Mouse (Mus musculus): Measurements from ENCODE around the gene Pih1d1. TPM values are rescaled to one million over a fixed set of nuclear protein-coding genes. Genes with fewer than 3 reads are reported as not detected.

Pih1d1 gene
- polyA plus RNA-seq, 1 experiment: 80.3 TPM

DNA sequence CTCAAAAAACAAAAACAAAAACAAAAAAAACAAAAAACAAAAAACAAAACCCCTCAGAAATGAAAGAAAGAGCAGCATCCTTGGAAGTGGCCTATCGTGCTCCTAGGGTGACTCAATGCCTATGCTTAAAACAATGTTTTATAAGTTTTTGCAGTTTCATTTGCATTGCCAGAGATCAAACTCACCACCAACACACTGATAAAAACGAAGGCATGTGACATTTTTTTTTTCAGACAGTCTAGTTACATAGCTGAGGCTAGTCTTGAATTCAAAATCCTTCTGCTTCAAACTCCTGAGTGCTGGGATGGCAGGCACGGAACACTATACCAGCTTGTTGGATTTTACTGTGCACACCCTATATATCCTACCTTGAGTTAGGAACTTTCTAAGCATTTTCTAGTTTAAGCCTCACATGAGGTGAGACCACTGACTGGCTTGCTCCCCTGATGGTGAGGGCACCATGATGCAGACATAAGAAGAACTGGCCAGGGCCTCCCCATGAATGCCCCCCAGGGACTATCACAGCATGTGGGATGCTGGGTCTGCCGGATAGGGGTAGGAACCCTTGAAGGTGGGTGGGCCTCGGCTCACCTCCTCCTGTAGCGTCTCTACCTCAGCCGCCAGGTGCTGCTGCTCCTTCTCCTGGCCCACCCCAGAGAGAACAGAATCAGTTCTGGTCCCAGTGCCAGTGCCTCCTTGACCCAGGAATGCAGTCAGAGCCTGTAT is 38.6 kb downstream of the Pih1d1 start:
- no peaks in the 10 kb centered on the region for H3K36me3 ChIP-seq (ENCODE audit: control insufficient read depth, insufficient read depth, low read length)
- H3K27me3 ChIP-seq (replicated peaks; ENCODE audit: control insufficient read depth, insufficient read depth, low read length): no peaks in the 10 kb centered on the region
- TF ChIP-seq CTCF (conservative IDR thresholded peaks at IDR 0.05; ENCODE audit: insufficient read depth, insufficient read length, low read depth, low read length) (no peak), POLR2A (IDR thresholded peaks at IDR 0.05; ENCODE audit: low read depth, low read length) (no peak)
- DNase-seq: no peak
- no peaks in the 10 kb centered on the region for H3K4me1 ChIP-seq (ENCODE audit: control insufficient read depth, insufficient read depth, low read length)
- 82% methylated on average over 7 of the region's 7 CpGs for WGBS
- H3K27ac ChIP-seq (ENCODE audit: insufficient read depth, low read depth, low read length): no peak overlapping the region
- no peak overlapping the region for H3K4me3 ChIP-seq (ENCODE audit: insufficient read depth, low read depth, low read length)

GRCm38 (mm10) chr7:45193406-45193805 is 39.3 kb downstream of the Pih1d1 start:
- H3K36me3 ChIP-seq (ENCODE audit: control insufficient read depth, insufficient read depth, low read length): no peaks in the 10 kb centered on the region
- H3K4me3 ChIP-seq (ENCODE audit: insufficient read depth, low read depth, low read length): no peak overlapping the region
- 68% methylated on average over 5 of the region's 5 CpGs for WGBS
- no peak for TF ChIP-seq POLR2A (IDR thresholded peaks at IDR 0.05; ENCODE audit: low read depth, low read length)
- TF ChIP-seq CTCF (conservative IDR thresholded peaks at IDR 0.05; ENCODE audit: insufficient read depth, insufficient read length, low read depth, low read length): no peak
- H3K27ac ChIP-seq (ENCODE audit: insufficient read depth, low read depth, low read length): no peak overlapping the region
- H3K27me3 ChIP-seq (replicated peaks; ENCODE audit: control insufficient read depth, insufficient read depth, low read length): no peaks in the 10 kb centered on the region
- no peak for DNase-seq
- no peaks in the 10 kb centered on the region for H3K4me1 ChIP-seq (ENCODE audit: control insufficient read depth, insufficient read depth, low read length)

DNA sequence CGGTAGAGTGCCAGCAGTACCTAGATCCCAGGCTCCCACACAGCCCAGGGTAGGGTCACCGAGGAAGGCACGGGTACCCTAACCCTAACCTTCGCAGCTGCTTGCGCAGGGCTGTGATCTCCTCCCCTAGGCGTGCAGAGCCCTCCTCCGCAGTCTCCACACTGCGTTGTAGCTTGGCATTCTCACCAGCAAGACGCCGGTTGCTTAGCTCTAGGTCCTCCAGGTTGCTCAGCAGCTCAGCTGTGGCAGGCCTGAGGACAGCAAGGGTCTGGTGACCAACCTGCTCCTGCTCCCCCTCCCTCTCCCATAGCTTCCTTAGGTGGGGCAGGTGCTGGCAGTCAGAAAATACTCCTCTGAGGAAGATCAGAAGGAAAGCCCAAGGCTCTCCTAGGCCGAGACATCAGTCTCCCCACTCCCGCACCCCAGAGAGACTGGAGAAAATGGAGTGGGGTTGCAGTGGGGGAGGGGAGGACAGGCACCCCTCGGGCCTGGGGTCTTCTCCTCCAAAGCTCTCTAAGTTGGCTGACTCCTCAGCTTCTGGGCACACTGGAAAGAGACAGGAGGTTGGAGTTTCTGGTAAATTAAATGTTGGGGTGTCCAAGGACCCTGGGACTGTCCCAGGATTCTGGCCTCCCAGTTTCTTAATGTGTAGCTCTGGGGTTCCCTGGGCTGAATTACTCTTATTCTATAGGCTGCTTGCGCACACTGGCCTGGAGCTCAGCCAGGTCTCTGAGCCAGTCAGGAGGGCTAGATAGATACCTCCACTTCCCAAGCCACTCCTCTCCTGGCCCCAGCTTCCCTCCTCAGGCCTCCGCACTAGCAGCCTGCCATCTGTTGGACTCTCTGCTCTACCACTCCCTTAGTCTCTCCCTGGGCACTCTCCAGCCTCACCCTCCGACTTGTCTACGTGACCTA is 40.0 kb downstream of the Pih1d1 start:
- 81% methylated on average over 17 of the region's 17 CpGs for WGBS
- Histone ChIP-seq H3K27me3 (replicated peaks; ENCODE audit: control insufficient read depth, insufficient read depth, low read length) (no peaks in the 10 kb centered on the region), H3K36me3 (ENCODE audit: control insufficient read depth, insufficient read depth, low read length) (no peaks in the 10 kb centered on the region), H3K4me3 (ENCODE audit: insufficient read depth, low read depth, low read length) (no peak overlapping the region), H3K27ac (ENCODE audit: insufficient read depth, low read depth, low read length) (no peak overlapping the region), H3K4me1 (ENCODE audit: control insufficient read depth, insufficient read depth, low read length) (no peaks in the 10 kb centered on the region)
- no peak for TF ChIP-seq CTCF (conservative IDR thresholded peaks at IDR 0.05; ENCODE audit: insufficient read depth, insufficient read length, low read depth, low read length)
- TF ChIP-seq POLR2A (IDR thresholded peaks at IDR 0.05; ENCODE audit: low read depth, low read length): no peak
- no peak for DNase-seq

DNA sequence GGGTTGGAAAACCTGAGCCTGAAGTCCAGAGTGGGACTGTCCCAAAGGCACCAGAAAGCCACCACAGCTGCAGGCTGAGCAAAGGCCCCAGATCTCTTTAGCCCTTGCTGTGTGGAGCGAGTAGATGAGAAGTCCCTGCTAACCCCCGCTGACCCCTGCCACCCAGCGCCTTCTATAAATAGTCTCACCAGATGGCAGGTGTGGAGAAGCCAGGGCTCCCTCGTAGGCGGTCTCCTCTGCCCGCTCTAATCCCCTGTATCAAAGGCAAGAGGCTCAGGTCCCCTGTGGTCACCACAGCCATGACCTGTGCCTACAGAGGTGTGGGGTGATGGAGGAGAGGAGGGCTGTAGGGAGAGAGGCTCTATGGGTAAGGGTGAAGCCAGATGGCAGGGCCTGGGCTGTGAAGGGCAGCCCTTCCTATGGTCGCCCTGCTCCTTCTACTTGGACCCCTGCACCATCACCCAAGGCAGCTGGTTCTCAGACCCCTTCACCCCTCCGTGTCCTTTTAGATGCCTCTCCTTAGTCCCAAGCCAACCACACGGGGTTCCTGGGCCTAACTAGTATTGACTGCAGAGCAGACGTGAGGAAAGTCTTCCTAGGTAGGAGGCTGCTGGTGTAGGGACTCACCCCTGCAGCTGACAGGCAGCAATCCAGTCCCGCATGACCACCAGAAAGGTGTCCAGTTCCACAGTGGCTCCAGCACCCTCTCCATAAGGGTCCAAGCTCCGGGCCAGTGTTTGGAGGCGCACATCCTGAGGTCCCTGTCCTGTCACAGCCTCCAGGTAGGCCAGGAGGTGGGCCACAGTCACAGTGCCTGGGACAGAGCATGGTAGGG is 41.5 kb downstream of the Pih1d1 start:
- DNase-seq: no peak
- no peaks in the 10 kb centered on the region for H3K36me3 ChIP-seq (ENCODE audit: control insufficient read depth, insufficient read depth, low read length)
- no peaks in the 10 kb centered on the region for H3K27me3 ChIP-seq (replicated peaks; ENCODE audit: control insufficient read depth, insufficient read depth, low read length)
- TF ChIP-seq CTCF (conservative IDR thresholded peaks at IDR 0.05; ENCODE audit: insufficient read depth, insufficient read length, low read depth, low read length): no peak
- no peak overlapping the region for H3K4me3 ChIP-seq (ENCODE audit: insufficient read depth, low read depth, low read length)
- no peak overlapping the region for H3K27ac ChIP-seq (ENCODE audit: insufficient read depth, low read depth, low read length)
- WGBS: 75% methylated on average over 13 of the region's 13 CpGs
- no peaks in the 10 kb centered on the region for H3K4me1 ChIP-seq (ENCODE audit: control insufficient read depth, insufficient read depth, low read length)

GRCm38 (mm10) chr7:45196176-45196535 is 42.1 kb downstream of the Pih1d1 start:
- WGBS: 86% methylated on average over 4 of the region's 4 CpGs

GRCm38 (mm10) chr7:45196994-45197393 is 42.9 kb downstream of the Pih1d1 start:
- no peaks in the 10 kb centered on the region for H3K36me3 ChIP-seq (ENCODE audit: control insufficient read depth, insufficient read depth, low read length)
- H3K4me3 ChIP-seq (ENCODE audit: insufficient read depth, low read depth, low read length): no peak overlapping the region
- no peaks in the 10 kb centered on the region for H3K4me1 ChIP-seq (ENCODE audit: control insufficient read depth, insufficient read depth, low read length)
- DNase-seq: no peak
- no peaks in the 10 kb centered on the region for H3K27me3 ChIP-seq (replicated peaks; ENCODE audit: control insufficient read depth, insufficient read depth, low read length)
- no peak overlapping the region for H3K27ac ChIP-seq (ENCODE audit: insufficient read depth, low read depth, low read length)
- TF ChIP-seq CTCF (conservative IDR thresholded peaks at IDR 0.05; ENCODE audit: insufficient read depth, insufficient read length, low read depth, low read length) (no peak), POLR2A (IDR thresholded peaks at IDR 0.05; ENCODE audit: low read depth, low read length) (no peak)
- 82% methylated on average over 5 of the region's 5 CpGs for WGBS

More at GRCm38 (mm10) chr7:45196176-45196535, 42.1 kb downstream of the Pih1d1 start:
- DNase-seq: no peak
- H3K36me3 ChIP-seq (ENCODE audit: control insufficient read depth, insufficient read depth, low read length): no peaks in the 10 kb centered on the region
- H3K4me1 ChIP-seq (ENCODE audit: control insufficient read depth, insufficient read depth, low read length): no peaks in the 10 kb centered on the region
- no peaks in the 10 kb centered on the region for H3K27me3 ChIP-seq (replicated peaks; ENCODE audit: control insufficient read depth, insufficient read depth, low read length)
- no peak overlapping the region for H3K27ac ChIP-seq (ENCODE audit: insufficient read depth, low read depth, low read length)
- no peak overlapping the region for H3K4me3 ChIP-seq (ENCODE audit: insufficient read depth, low read depth, low read length)
- no peak for TF ChIP-seq CTCF (conservative IDR thresholded peaks at IDR 0.05; ENCODE audit: insufficient read depth, insufficient read length, low read depth, low read length)
